19 mouse cellular contexts compared by ENCODE assay signal in the genomic region with DNA sequence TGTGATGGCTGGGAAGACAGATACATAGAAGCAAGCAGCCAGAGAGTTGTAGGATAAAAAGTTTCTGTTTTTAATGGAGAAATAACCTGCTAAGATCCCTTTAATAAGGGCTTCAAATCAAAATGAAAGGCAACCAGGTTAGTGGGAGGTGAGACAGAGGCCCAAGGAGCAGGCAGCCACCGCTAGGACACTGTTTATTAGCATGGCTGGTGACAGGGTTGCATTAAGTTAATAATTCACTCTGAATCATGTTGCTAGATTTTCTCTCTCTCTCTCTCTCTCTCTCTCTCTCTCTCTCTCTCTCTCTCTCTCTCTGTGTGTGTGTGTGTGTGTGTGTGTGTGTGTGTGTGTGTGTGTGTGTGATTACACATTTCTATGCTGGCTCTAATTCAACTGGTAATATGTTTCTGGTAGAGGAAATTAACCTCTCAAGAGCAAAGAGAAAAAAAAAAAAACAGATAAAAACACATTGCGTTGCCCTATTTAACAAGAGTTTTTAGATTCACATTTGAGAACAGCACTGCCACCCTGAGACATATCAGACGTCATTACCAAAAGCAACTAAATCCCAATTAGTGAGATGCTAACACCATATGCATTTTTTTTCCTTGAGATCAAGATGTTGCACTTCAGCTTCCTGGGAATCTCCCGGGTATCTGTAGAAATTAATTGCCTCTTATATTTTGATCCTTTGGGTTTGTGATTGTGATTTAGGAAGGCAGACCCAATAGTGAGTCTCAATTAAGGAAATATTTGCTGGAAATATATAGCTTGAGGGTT.
DNase-seq lines count a peak whose midpoint lies in the region; ATAC-seq and TF ChIP-seq lines count a peak whose summit lies in the region.
"Had no signal": no experiment of that assay in that cellular context is flagged by ENCODE, and none has a peak within 500 bp of the region (broad histone marks: within the 10 kb centered on the region; RNA-seq: fewer than 3 reads in every experiment).

No protein-coding gene starts in this region.

- no peak overlapping the region for H3K4me2 ChIP-seq in kidney, embryonic 16.5 days (replicated peaks; ENCODE audit: low read depth, low read length)
- no peak overlapping the region for H3K4me2 ChIP-seq in midbrain, embryonic 14.5 days (ENCODE audit: low read length)
- H3K4me2 ChIP-seq: forebrain, embryonic 15.5 days; heart, embryonic 13.5 days had no signal

- no peaks in the 10 kb centered on the region for H3K27me3 ChIP-seq in kidney, adult 2 months (replicated peaks; ENCODE audit: control insufficient read depth, insufficient read depth, low read length)
- H3K27me3 ChIP-seq in kidney, embryonic 16.5 days (ENCODE audit: insufficient read depth, low read length), result no peaks in the 10 kb centered on the region
- H3K27me3 ChIP-seq in midbrain, embryonic 14.5 days (ENCODE audit: control insufficient read depth, insufficient read depth, low read length), result no peaks in the 10 kb centered on the region
- no peaks in the 10 kb centered on the region for H3K27me3 ChIP-seq in midbrain, embryonic 10.5 days (ENCODE audit: low read depth, poor library complexity, severe bottlenecking)
- H3K27me3 ChIP-seq in cerebellum, adult 2 months (ENCODE audit: control insufficient read depth, insufficient read depth, low read length), result no peaks in the 10 kb centered on the region
- H3K27me3 ChIP-seq: CH12.LX; forebrain, embryonic 15.5 days; heart, embryonic 13.5 days had no signal

- TF ChIP-seq POLR2A in kidney, adult 2 months (IDR thresholded peaks at IDR 0.05; ENCODE audit: low read depth, low read length), result no peak
- no peak for TF ChIP-seq POLR2A in cerebellum, adult 2 months (IDR thresholded peaks at IDR 0.05; ENCODE audit: borderline replicate concordance, insufficient read depth, low read length)

- no peak overlapping the region for H3K9ac ChIP-seq in kidney, embryonic 16.5 days (replicated peaks; ENCODE audit: low read length)
- H3K9ac ChIP-seq in midbrain, embryonic 14.5 days (replicated peaks; ENCODE audit: low read length), result no peak overlapping the region
- H3K9ac ChIP-seq: forebrain, embryonic 15.5 days; heart, embryonic 13.5 days had no signal

- DNase-seq in kidney, adult 2 months, result peak; percentile 47
- peak; percentile 8 for DNase-seq in kidney, postnatal 14 days
- no peak for DNase-seq in kidney, adult 11 months
- peak; percentile 5 for DNase-seq in midbrain, embryonic 14.5 days
- no peak for DNase-seq in midbrain, embryonic 10.5 days (ENCODE audit: low spot score)
- DNase-seq in cerebellum, adult 2 months, result no peak
- DNase-seq: adrenal gland, postnatal 14 days; cerebellum, adult 18-20 months; cerebellum, postnatal 10 days; gastrocnemius, postnatal 36 days; heart, adult 11 months; heart, postnatal 36 days had no signal

- no peaks in the 10 kb centered on the region for H3K9me3 ChIP-seq in kidney, embryonic 16.5 days (ENCODE audit: low read length)
- H3K9me3 ChIP-seq in midbrain, embryonic 14.5 days (ENCODE audit: control insufficient read depth, low read length), result no peaks in the 10 kb centered on the region
- no peaks in the 10 kb centered on the region for H3K9me3 ChIP-seq in midbrain, embryonic 10.5 days (replicated peaks)
- H3K9me3 ChIP-seq: embryonic facial prominence, embryonic 10.5 days; forebrain, embryonic 15.5 days; heart, embryonic 13.5 days had no signal

- H3K4me1 ChIP-seq in kidney, adult 2 months (ENCODE audit: control insufficient read depth, insufficient read depth, low read length), result no peaks in the 10 kb centered on the region
- H3K4me1 ChIP-seq in kidney, embryonic 16.5 days (ENCODE audit: insufficient read depth, low read length), result no peaks in the 10 kb centered on the region
- H3K4me1 ChIP-seq in midbrain, embryonic 14.5 days (ENCODE audit: control insufficient read depth, insufficient read depth, low read length), result no peaks in the 10 kb centered on the region
- H3K4me1 ChIP-seq in midbrain, embryonic 10.5 days, result no peaks in the 10 kb centered on the region
- H3K4me1 ChIP-seq in cerebellum, adult 2 months (ENCODE audit: control insufficient read depth, insufficient read depth, low read length), result no peaks in the 10 kb centered on the region
- H3K4me1 ChIP-seq: embryonic facial prominence, embryonic 10.5 days; forebrain, embryonic 15.5 days; heart, embryonic 13.5 days had no signal

- ATAC-seq in kidney, embryonic 16.5 days (ENCODE audit: low FRiP score, low TSS enrichment), result no peak
- ATAC-seq in midbrain, embryonic 14.5 days (ENCODE audit: low FRiP score, low TSS enrichment), result no peak
- ATAC-seq: activated CD4-positive, CD25-positive, alpha-beta regulatory T cell, adult 4 months; forebrain, embryonic 15.5 days; Patski had no signal

- no peaks in the 10 kb centered on the region for H3K36me3 ChIP-seq in kidney, adult 2 months (ENCODE audit: control insufficient read depth, insufficient read depth, low read length)
- H3K36me3 ChIP-seq in kidney, embryonic 16.5 days (ENCODE audit: insufficient read depth, low read length), result no peaks in the 10 kb centered on the region
- H3K36me3 ChIP-seq in midbrain, embryonic 14.5 days (ENCODE audit: control insufficient read depth, insufficient read depth, low read length), result no peaks in the 10 kb centered on the region
- no peaks in the 10 kb centered on the region for H3K36me3 ChIP-seq in midbrain, embryonic 10.5 days
- H3K36me3 ChIP-seq: embryonic facial prominence, embryonic 10.5 days; forebrain, embryonic 15.5 days; heart, embryonic 13.5 days had no signal

- WGBS in kidney, adult 2 months, result 48% methylated on average over 4 of the region's 4 CpGs
- 62% methylated on average over 4 of the region's 4 CpGs for WGBS in kidney, embryonic 16.5 days
- WGBS in midbrain, embryonic 14.5 days, result 71% methylated on average over 4 of the region's 4 CpGs
- 85% methylated on average over 4 of the region's 4 CpGs for WGBS in midbrain, embryonic 10.5 days
- 77% methylated on average over 4 of the region's 4 CpGs for WGBS in cerebellum, adult 2 months

- no peak overlapping the region for H3K4me3 ChIP-seq in kidney, adult 2 months (ENCODE audit: insufficient read depth, low read depth, low read length)
- H3K4me3 ChIP-seq in kidney, embryonic 16.5 days (ENCODE audit: low read length), result no peak overlapping the region
- H3K4me3 ChIP-seq in midbrain, embryonic 14.5 days (replicated peaks; ENCODE audit: low read depth, low read length), result no peak overlapping the region
- no peak overlapping the region for H3K4me3 ChIP-seq in midbrain, embryonic 10.5 days
- H3K4me3 ChIP-seq in cerebellum, adult 2 months (replicated peaks; ENCODE audit: insufficient read depth, low read depth, low read length), result no peak overlapping the region
- H3K4me3 ChIP-seq: embryonic facial prominence, embryonic 10.5 days; forebrain, embryonic 15.5 days; heart, embryonic 13.5 days had no signal

- H3K27ac ChIP-seq in kidney, adult 2 months (ENCODE audit: insufficient read depth, low read depth, low read length), result no peak overlapping the region
- no peak overlapping the region for H3K27ac ChIP-seq in kidney, embryonic 16.5 days (ENCODE audit: low read length)
- H3K27ac ChIP-seq in midbrain, embryonic 14.5 days (replicated peaks; ENCODE audit: low read depth, low read length), result no peak overlapping the region
- no peak overlapping the region for H3K27ac ChIP-seq in midbrain, embryonic 10.5 days (replicated peaks)
- H3K27ac ChIP-seq in cerebellum, adult 2 months (ENCODE audit: insufficient read depth, low read length), result no peak overlapping the region
- H3K27ac ChIP-seq: embryonic facial prominence, embryonic 10.5 days; forebrain, embryonic 15.5 days; heart, embryonic 13.5 days had no signal

- TF ChIP-seq CTCF in kidney, adult 2 months (conservative IDR thresholded peaks at IDR 0.05; ENCODE audit: insufficient read depth, insufficient read length, low read depth, low read length), result peak; percentile 18; the same call in 1 of the 2 replicates
- no peak for TF ChIP-seq CTCF in cerebellum, adult 2 months (IDR thresholded peaks at IDR 0.05; ENCODE audit: borderline replicate concordance, insufficient read depth, low read depth, low read length)

Comparison
In these comparisons a context has a peak if more than half of its experiments do, and no peak if none do; other contexts are left out.
1. DNase-seq: peak in kidney, adult 2 months (single experiment), kidney, postnatal 14 days (single experiment) and midbrain, embryonic 14.5 days (single experiment); none in kidney, adult 11 months (single experiment), midbrain, embryonic 10.5 days (single experiment) and cerebellum, adult 2 months (0 of 2).